Mouse (Mus musculus) limb, embryonic 11.5 days (tissue): ENCODE data around the gene Sfxn5. TPM values are rescaled to one million over a fixed set of nuclear protein-coding genes. Genes with fewer than 3 reads are reported as not detected.

Source experiments
- ATAC-seq: fragments of 200-750 bp; cut with Nextera tagmentation; 2 replicates; pipeline ENCODE4 v1.8.0; 2017; ENCODE audit warnings: low read depth; ENCODE audit not compliant: insufficient number of reproducible peaks, low FRiP score, low TSS enrichment
- DNase-seq: peaks from one replicate; pipeline ENCODE4 v3.0.0-alpha.2; 2015; ENCODE audit warnings: low spot score
- H3K27ac ChIP-seq: fragments of 300-500 bp; sonication (generic); replicated peaks from 2 replicates; pipeline ENCODE4 v1.5.1; 2014; ENCODE audit warnings: low read depth, mild to moderate bottlenecking, low read length
- H3K27me3 ChIP-seq: fragments of 300-500 bp; sonication (generic); 2 replicates; pipeline ENCODE4 v1.6.1; 2014; ENCODE audit warnings: mild to moderate bottlenecking, low read length, mixed read lengths; ENCODE audit not compliant: control insufficient read depth, insufficient read depth
- H3K36me3 ChIP-seq: fragments of 300-500 bp; sonication (generic); 2 replicates; pipeline ENCODE4 v1.6.1; 2014; ENCODE audit warnings: mild to moderate bottlenecking, low read length, moderate library complexity, mixed read lengths; ENCODE audit not compliant: control insufficient read depth, insufficient read depth
- H3K4me1 ChIP-seq: fragments of 300-500 bp; sonication (generic); 2 replicates; pipeline ENCODE4 v1.6.1; 2014; ENCODE audit warnings: low read length, mixed read lengths; ENCODE audit not compliant: control insufficient read depth, insufficient read depth
- H3K4me2 ChIP-seq: fragments of 300-500 bp; sonication (generic); 2 replicates; pipeline ENCODE4 v1.6.1; 2014; ENCODE audit warnings: low read depth, mild to moderate bottlenecking, moderate library complexity; ENCODE audit not compliant: severe bottlenecking
- H3K4me3 ChIP-seq: fragments of 300-500 bp; sonication (generic); 2 replicates; pipeline ENCODE4 v1.5.1; 2014; ENCODE audit warnings: low read depth, low read length
- H3K9ac ChIP-seq: fragments of 300-500 bp; sonication (generic); 2 replicates; pipeline ENCODE4 v1.6.1; 2014; ENCODE audit warnings: mild to moderate bottlenecking, low read length
- H3K9me3 ChIP-seq: fragments of 300-500 bp; sonication (generic); 2 replicates; pipeline ENCODE4 v1.6.1; 2016; ENCODE audit warnings: low read length; ENCODE audit not compliant: control insufficient read depth
- whole genome bisulfite sequencing: fragments of 180-500 bp; shearing (Covaris S2); extraction: QIAGEN DNeasy Blood & Tissue Kit; methylation state at CpG from one replicate; pipeline ENCODE4 v1.1.7; 2014; 5-methylcytosine and 5-hydroxymethylcytosine counted together
- polyA plus RNA-seq: library from polyadenylated mRNA; unstranded; fragments of >200 nt; fragmentation: Nextera tagmentation; extraction: Ambion mirVana; gene quantifications from 2 replicates; pipeline ENCODE4 v1.2.1, GENCODE M21; 2014

The Sfxn5 gene
- polyA plus RNA-seq, 1 experiment from 2014 or later, result 4.8 TPM

DNA sequence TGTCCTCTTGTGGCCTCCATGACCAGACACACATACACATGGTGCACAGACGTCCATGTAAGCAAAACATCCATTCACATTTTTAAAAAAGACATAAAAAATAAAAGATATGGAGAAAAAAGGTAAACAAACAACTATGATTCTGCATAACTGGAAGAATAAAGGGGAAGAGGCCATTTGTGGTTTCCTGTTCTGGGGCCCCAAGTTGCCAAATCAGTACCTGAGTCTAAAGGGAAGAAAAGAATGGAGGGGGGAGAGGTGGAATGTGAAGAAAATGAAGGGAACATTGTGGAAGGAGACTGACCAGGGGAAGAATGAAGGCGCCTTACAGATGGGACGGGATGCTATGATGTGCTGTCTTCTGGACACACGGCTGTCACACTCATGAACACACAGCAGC, 6.7 kb downstream of the Sfxn5 start:
- WGBS, result 79% methylated on average over 4 of the region's 4 CpGs
- H3K4me2 ChIP-seq, result no peak overlapping the region
- H3K9ac ChIP-seq, result no peak overlapping the region
- H3K27ac ChIP-seq, result no peak overlapping the region
- no peaks in the 10 kb centered on the region for H3K9me3 ChIP-seq
- no peak for ATAC-seq
- H3K4me1 ChIP-seq, result no peaks in the 10 kb centered on the region
- no peak for DNase-seq
- H3K27me3 ChIP-seq, result peaks cover 4% of the 10 kb centered on the region
- no peaks in the 10 kb centered on the region for H3K36me3 ChIP-seq
- H3K4me3 ChIP-seq, result no peak overlapping the region

DNA sequence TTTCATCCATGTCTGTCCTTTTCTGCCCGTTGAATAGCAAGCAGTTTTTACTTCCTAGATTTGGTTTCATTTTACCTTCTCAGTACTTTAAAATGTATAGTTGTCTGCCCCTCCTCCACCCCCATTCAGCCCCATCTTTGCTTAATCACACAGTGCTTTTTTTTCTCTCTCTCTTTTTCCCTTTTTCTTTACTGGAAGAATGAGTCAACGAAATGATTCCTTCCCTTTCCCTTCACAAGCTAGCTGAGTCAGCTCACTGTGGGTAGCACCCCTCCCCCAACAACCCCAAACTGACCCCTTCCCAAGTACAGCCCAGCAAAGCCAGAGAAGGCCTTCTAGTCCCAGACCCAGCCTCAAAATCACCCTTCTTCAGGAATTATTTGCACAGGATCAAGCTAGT, 8.1 kb downstream of the Sfxn5 start:
- no peak overlapping the region for H3K9ac ChIP-seq
- no peak overlapping the region for H3K27ac ChIP-seq
- H3K4me3 ChIP-seq, result no peak overlapping the region
- no peaks in the 10 kb centered on the region for H3K36me3 ChIP-seq
- H3K9me3 ChIP-seq, result no peaks in the 10 kb centered on the region
- DNase-seq (no peak), ATAC-seq (no peak)
- no peaks in the 10 kb centered on the region for H3K4me1 ChIP-seq
- H3K4me2 ChIP-seq, result no peak overlapping the region
- 59% methylated on average over 2 of the region's 2 CpGs for WGBS
- no peaks in the 10 kb centered on the region for H3K27me3 ChIP-seq

DNA sequence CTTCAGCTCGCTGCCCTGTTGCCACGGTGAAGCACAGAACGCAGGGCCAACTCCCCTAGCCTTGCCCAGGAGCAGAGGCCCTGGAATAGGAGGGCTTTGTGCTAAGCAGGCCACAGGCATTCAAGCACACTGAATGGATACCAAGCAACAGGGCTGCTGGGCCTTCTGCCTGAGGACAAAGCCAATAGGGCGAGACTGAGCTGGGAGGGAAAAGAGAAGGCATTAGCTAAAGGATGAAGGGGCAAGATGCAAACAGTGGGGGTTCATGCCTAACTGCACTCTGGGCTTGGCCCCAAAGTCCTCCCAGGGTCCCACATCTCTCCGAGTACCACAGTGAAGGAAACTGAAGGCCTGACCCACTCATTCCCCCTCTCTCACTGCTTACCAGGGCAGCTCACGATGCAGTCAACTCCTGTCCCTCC, 12.8 kb downstream of the Sfxn5 start:
- no peaks in the 10 kb centered on the region for H3K4me1 ChIP-seq
- H3K9me3 ChIP-seq, result no peaks in the 10 kb centered on the region
- H3K4me2 ChIP-seq, result no peak overlapping the region
- no peak for ATAC-seq
- H3K4me3 ChIP-seq, result no peak overlapping the region
- no peak for DNase-seq
- H3K27me3 ChIP-seq, result no peaks in the 10 kb centered on the region
- H3K9ac ChIP-seq, result no peak overlapping the region
- no peaks in the 10 kb centered on the region for H3K36me3 ChIP-seq
- H3K27ac ChIP-seq, result no peak overlapping the region
- 80% methylated on average over 6 of the region's 6 CpGs for WGBS

DNA sequence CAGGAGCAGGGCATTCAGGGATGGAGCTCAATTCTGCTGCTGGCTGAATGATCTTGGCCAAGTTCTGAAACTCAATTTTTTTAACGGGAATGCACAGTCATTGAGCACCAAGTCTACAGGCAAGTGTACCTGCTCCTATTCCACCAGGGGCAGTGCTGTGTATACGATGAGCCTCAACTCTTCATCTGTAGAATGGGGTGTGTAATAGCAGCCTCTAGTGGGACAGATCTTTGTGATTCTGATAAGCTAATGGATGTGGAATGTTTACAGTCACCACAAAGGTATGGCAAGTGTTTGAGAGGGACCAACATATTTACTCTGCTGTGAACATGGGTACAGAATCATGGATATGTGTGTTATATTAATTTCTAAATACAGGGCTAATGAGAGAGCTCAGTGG, 17.0 kb downstream of the Sfxn5 start:
- no peak for DNase-seq
- Histone ChIP-seq H3K36me3 (no peaks in the 10 kb centered on the region), H3K9me3 (no peaks in the 10 kb centered on the region), H3K27ac (no peak overlapping the region), H3K9ac (no peak overlapping the region), H3K27me3 (no peaks in the 10 kb centered on the region), H3K4me3 (no peak overlapping the region), H3K4me2 (no peak overlapping the region), H3K4me1 (no peaks in the 10 kb centered on the region)
- ATAC-seq, result no peak
- WGBS, result 93% methylated on average over 2 of the region's 2 CpGs

DNA sequence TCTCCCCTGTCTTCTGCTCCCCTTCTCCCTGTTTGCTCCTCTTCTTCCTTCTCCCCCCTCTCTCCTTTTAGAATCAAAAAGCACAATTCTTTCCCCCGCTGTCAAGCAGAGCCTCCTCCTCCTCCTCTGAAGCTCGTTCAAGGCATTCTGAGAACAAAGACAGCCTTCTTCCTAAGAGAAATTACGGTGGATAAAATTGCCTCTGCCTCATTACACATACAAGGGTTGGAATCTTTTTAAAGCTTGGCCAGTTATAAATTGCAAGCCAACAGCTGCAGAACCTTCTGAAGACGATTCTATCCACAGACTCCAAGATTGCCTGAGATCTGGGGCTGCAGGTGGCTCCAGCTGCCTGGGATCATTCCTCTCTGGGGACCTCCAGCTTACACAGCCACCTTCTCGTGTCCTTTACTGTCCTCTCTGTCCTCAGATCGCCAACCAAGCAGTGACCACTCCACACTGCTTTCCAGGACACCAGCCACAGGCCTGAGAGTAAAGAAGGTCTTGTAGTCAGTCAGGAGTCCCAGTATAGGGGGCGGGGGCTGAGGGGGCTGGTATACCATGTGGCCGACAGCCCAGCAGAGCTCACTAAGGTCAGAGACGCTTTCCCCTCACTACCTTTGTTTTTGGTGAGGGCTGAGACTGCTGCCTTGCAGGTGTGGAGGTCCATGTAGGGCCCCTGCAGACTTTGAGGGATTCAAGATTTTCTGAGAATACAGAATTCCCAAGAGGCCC, 19.0 kb downstream of the Sfxn5 start:
- DNase-seq (no peak), ATAC-seq (peak; percentile 21; the same call in 1 of the 2 replicates)
- H3K9ac ChIP-seq, result no peak overlapping the region
- no peak overlapping the region for H3K4me2 ChIP-seq
- no peak overlapping the region for H3K27ac ChIP-seq
- H3K36me3 ChIP-seq, result no peaks in the 10 kb centered on the region
- no peaks in the 10 kb centered on the region for H3K9me3 ChIP-seq
- no peak overlapping the region for H3K4me3 ChIP-seq
- 65% methylated on average over 9 of the region's 9 CpGs for WGBS
- H3K27me3 ChIP-seq, result no peaks in the 10 kb centered on the region
- H3K4me1 ChIP-seq, result no peaks in the 10 kb centered on the region

DNA sequence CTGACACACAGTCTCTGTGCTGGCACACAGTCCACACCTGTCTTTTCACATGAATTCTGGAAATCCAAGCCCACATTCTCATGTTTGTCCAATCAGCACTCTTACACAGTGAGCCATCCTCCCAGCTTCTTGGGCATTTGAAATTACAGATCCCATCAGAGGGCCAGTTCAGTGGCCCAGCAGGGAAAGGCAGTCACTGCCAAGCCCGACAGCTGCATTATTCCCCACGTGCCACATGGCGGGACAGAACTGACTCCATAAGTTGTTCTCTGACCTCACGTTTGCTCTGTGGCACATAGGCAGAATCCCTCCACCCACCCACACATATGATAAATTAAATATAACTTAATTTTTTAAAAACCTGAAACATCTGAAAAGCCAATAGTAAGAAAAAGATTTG, 25.3 kb downstream of the Sfxn5 start:
- Histone ChIP-seq H3K9me3 (no peaks in the 10 kb centered on the region), H3K27ac (no peak overlapping the region), H3K4me3 (no peak overlapping the region), H3K4me2 (no peak overlapping the region), H3K36me3 (no peaks in the 10 kb centered on the region), H3K27me3 (no peaks in the 10 kb centered on the region), H3K4me1 (peaks cover 2% of the 10 kb centered on the region), H3K9ac (no peak overlapping the region)
- WGBS, result 87% methylated on average over 4 of the region's 4 CpGs
- ATAC-seq (no peak), DNase-seq (no peak)

DNA sequence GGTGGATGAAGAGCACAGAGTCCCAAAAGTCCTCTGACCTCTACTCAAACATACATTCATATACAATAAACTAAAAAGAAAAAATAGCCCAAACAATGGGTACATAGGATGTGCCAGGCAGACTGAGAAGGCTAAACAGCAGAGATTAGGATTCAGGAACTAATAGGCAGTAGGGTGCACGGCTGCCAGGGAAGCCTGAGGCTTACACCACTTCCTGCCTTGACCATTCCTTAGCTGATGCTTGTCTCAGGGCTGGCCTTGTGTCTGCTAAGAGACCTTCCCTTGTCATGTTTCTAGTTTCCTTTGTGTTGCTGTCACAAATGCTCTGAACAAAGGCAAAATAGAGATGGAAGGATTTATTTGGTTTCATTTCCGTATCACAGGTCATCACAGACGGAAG, 26.8 kb downstream of the Sfxn5 start:
- WGBS, result 86% methylated on average over 3 of the region's 3 CpGs
- Histone ChIP-seq H3K9me3 (no peaks in the 10 kb centered on the region), H3K9ac (no peak overlapping the region), H3K4me1 (peaks cover 6% of the 10 kb centered on the region), H3K4me2 (no peak overlapping the region), H3K36me3 (no peaks in the 10 kb centered on the region), H3K4me3 (no peak overlapping the region), H3K27me3 (no peaks in the 10 kb centered on the region), H3K27ac (no peak overlapping the region)
- ATAC-seq, result no peak
- DNase-seq, result no peak

DNA sequence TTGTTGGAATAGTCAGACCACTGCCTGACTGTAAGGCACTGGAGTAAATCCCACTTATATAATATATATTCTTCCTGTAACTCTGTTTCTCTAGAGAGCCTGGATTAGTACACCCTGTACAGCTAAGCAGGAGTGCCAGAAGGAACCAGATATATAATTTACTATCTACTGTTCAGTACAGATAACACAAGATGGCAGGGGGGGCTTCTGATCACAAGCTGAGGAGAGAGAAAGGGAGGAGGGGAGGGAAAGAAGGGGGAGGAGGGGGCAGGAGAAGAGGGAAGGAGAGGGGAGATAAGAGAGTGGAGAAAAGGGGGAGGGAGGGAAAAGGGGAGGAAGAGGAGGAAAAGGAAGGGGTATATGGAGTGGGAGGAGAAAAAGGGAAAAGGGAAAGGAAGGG, 27.4 kb downstream of the Sfxn5 start:
- Histone ChIP-seq H3K27me3 (no peaks in the 10 kb centered on the region), H3K4me3 (no peak overlapping the region), H3K36me3 (no peaks in the 10 kb centered on the region), H3K4me2 (no peak overlapping the region), H3K4me1 (peaks cover 6% of the 10 kb centered on the region), H3K9me3 (no peaks in the 10 kb centered on the region), H3K27ac (no peak overlapping the region), H3K9ac (no peak overlapping the region)
- no peak for DNase-seq
- ATAC-seq, result no peak

DNA sequence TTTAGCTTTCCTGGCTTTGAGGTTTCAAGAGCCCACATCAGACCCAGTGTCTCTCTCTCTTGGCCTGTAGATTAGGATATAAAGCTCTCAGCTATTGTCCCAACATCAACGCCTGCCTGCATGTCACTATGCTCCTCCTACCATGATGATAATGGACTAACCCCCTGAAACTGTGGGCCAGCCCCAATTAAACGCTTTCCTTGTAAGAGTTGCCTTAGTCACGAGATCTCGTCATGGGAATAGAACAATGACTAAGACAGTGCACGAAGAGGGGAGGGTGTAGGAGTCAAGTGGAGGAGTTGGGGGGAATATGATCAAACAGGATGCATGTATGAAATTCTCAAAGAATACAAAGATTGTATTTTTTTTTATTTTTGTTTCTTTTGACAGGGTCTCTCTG, 28.3 kb downstream of the Sfxn5 start:
- DNase-seq, result no peak
- Histone ChIP-seq H3K27me3 (no peaks in the 10 kb centered on the region), H3K4me2 (no peak overlapping the region), H3K27ac (no peak overlapping the region), H3K4me1 (peaks cover 6% of the 10 kb centered on the region), H3K36me3 (no peaks in the 10 kb centered on the region), H3K9me3 (no peaks in the 10 kb centered on the region), H3K4me3 (no peak overlapping the region), H3K9ac (no peak overlapping the region)
- ATAC-seq, result no peak
- WGBS, result 85% methylated on average over 5 of the region's 5 CpGs
